Mouse (Mus musculus): Measurements from ENCODE around the gene Ngb.

- TF ChIP-seq CTCF (IDR thresholded peaks at IDR 0.05; ENCODE audit: low read depth) (no peak), EP300 (IDR thresholded peaks at IDR 0.05; ENCODE audit: low read depth) (no peak)
These were observed 36.4 kb upstream of the Ngb start for GRCm38 (mm10) chr12:87138768-87139167.
